Mouse (Mus musculus): Measurements from ENCODE around the gene Lhx8. TPM values are rescaled to one million over a fixed set of nuclear protein-coding genes. Genes with fewer than 3 reads are reported as not detected.

Gene Lhx8
- total RNA-seq (2021) = not detected

DNA sequence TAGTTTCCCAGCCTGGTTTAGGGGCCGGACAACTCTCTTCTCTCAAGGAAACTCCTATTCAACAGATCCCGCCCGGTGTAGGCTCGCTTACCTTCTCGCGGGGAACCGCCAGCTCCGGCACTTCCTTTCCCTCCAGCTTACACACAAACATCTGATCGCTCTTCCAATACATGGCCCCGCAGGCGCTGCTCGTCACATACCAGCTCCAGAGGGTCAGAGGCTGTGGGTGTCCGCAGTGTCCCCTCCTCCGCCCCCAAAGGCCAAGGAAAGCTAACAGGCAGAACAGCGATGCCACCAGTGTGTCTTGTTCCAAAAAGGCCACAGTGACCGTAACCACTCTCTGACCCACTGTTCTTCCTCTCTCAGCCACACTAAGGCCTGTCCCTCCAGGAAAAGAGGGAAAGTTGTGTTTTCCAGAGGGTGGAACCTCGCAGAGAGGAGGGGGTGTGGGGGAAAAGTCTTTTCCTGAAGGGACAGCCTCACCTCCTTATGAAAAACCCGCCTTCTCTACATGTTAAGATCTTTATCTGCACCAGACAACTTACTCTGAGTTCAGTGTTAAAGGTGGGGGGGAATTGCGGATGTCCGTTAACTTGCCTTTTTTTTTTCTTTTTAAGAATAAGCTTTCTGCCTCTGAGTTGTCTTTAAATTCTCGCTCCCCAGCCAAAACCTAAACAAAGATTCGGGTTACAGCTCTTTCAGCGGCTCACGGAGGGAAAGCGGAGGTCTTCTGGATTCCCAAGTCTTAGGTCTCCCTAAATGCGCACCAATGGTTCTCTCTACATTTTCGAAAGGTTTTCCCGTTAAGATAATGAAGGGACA is at the start of gene Lhx8:
Gene Lhx8, minus strand, starts transcription at position 479 of the 822 bp plus-strand sequence.
- intact Hi-C loops (cut with DNase I) = no loop called here
- DNase-seq (ENCODE audit: low spot score) = no peak

DNA sequence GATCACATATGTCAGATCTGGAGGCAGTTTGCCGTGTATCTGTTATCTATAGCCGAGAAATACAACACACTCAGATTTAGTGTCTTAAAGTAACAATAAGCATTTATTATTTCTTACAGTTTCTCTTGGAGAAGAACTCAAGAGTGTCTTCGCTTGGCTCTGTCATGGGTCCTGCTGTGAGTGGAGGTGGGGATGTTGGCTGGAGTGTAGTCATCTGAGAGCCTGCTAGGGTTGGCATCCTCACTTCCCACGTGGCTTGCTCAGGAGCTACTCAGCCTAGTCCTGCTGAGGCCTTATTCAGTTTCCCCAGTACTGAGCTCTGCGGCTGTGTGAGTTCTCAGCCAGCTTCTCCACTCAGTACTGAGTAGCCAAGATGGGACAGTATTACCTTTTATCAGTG is 43.1 kb upstream of the Lhx8 start:
- no peak for DNase-seq (ENCODE audit: low spot score)
- intact Hi-C loops (cut with DNase I) = no loop called here

DNA sequence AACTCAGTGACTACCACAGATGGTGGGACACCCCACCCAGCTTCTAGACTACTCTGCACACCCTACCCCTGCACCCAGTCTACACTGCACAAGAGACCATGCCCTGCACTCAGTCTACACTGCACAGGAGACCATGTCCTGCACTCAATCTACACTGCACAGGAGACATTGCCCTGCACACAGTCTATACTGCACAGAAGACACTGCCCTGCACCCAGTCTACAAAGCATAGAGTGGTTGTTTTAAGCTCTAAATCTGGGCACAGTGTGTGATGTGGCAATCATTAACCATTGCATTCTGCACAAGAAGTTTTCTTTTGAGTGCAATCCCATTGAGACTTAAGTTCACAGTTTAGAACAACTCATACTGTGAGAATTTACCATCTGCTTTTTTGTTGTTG is 42.2 kb upstream of the Lhx8 start:
- no peak for DNase-seq (ENCODE audit: low spot score)
- intact Hi-C loops (cut with DNase I) = no loop called here

DNA sequence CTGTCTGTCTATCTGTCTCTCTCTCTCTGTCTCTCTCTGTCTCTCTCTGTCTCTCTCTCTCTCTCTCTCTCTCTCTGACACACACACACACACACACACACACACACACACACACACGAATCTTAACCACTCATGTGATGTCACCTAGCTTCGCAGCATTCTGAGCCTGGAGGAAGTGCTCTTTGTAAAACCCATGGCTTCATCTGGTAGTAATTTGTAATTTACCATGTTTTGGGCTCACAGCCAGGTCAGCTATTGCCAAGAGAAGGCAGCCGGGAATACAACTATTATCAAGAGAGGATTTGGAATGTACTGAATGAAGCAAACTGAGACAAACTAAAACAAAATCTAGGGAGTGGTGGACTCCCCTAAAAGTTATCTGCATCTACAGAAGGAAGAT is 36.9 kb upstream of the Lhx8 start:
- DNase-seq (ENCODE audit: low spot score) = no peak
- intact Hi-C loops (cut with DNase I) = no loop called here

DNA sequence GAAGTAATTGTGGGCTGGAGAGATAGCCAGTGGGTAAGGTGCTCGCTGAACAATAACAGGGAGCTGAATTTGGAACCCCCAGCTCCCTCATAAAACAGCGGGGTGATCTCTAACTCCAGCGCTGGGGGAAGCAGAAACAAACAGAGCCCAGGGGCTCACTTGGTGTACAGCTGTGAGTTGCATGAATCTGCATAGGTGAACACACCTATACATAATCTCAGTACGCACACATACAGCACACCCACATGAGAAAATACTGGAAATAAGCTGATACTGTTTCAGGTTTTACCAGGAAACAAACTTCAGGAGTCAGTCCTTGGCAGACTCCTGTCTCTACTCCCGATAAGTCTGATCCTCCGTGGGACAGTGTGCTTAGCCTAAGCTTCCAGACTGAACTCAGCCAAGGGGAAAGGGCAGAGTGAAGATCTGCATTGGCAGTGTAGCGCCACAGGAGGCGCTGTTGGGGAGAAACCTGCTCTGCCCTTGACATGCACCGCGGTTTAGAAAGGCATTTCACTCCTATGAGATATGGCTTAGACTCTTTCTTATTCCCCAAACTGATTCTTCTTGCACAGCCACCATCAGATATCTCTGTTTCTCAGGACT is 34.2 kb upstream of the Lhx8 start:
- intact Hi-C loops (cut with DNase I) = no loop called here
- no peak for DNase-seq (ENCODE audit: low spot score)

DNA sequence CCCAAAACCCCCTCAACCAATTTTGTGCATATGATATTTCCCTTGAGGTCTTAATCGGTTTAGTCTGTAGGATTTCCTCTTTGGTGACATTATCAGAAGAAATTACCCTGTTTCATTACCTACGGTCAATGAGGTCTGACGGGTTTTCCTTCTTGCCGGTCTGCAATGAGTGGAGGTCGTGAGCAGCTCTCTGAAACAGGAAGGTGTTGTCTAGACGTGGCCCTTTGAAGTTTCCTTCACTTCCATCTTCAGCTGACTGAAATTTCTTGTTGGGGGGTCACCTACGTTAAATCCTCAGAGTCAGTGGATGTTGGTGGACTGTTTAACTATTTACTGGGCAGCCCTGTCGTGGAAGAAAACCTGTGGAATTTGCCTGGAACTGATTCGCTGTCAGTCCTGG is 33.0 kb upstream of the Lhx8 start:
- DNase-seq (ENCODE audit: low spot score) = no peak
- intact Hi-C loops (cut with DNase I) = no loop called here

DNA sequence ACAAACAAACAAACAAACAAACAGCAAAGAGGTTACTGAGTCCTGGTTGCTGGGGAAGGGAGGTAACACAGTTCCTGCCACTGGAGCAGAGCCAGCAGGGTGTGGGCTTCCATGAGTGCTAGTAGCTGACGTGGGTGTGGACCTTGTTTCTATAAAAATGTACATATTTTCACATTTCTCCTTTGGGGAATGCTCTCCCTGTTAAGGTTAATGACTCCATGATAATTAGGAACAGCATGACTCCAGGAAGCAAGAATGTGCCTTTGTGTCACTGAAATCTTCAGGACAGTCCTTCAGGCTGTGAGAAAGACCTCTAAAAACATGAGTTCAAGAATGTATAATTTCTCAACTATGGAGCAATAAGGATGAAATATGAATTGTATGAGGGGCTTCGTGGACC is 28.8 kb upstream of the Lhx8 start:
- no peak for DNase-seq (ENCODE audit: low spot score)
- intact Hi-C loops (cut with DNase I) = no loop called here

DNA sequence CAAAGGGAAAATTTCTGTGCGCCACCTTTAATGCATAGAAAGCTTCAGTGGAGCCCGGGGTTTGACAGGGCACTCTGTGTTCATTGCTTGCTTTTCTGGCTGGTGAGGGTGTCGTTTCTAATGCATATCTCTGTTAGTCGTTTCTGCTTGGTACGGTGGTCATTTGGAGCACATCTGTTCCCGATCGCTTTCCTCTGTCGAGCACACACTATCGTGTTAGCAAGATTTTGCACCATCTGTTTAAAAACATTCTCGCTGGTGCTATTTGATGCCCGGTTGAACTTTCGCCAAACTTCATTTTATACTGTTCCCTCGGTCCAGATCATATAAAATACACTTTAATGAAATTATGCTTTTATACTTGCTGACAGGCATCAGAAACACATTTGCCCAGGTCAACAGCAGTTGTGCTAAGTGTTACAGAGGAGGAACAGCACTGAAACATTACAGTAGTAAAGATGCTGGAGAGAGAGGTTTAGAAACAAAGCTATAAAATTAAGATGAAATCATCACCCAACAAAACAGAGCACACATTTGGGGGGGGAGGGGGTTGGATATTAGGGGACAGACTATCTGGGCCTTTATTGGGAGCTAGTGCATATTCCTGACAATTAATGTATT is 9.9 kb upstream of the Lhx8 start:
- DNase-seq (ENCODE audit: low spot score) = no peak
- intact Hi-C loops (cut with DNase I) = no loop called here

DNA sequence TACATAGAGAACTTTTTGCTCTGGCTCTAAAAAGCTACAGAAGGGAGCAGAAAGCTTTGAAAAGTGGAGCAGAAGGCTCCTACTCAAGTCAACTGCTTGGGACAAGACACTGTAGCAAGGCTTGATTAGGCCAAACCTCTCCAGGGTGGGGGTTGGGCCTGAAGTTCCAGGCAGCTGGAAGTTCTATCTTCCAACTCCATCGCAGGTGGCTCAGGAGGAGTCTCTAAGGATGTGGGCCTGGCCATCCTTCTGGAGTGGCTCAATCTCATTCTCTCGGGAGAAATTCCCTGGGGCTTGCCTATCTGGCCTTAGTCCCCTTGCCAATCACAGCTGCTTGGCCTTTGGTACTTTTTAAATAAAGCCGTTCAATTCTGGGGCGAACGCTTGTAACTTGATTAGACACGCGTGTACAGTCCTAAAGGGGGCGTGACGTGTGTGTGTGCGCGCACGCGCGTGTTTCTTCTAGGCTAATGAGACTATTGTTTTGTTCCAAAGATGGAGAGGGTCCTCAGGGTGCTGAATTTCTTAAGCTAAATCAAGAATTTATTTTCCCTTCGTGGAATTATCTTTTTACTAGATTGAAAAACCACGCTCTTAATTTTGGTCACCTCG is 9.3 kb upstream of the Lhx8 start:
- intact Hi-C loops (cut with DNase I) = no loop called here
- DNase-seq (ENCODE audit: low spot score) = no peak

DNA sequence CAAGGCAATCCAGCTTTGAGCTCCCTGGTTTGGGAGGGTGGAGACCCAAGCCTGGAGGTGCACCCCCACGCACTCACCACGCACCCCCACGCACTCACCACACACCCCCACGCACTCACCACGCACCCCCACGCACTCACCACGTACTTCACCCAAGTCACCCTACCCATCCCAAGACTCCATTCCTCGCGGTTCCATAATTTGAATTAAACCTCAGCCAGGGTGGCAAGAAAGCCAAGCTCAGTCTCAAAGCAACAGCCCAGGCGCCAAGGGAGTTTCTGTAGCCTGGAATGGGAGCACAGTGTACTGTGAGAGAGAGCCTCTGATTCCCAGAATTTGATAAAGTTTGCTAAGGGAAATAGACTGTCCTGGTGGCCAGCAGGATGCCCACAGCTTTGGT is 4.3 kb upstream of the Lhx8 start:
- intact Hi-C loops (cut with DNase I) = no loop called here

DNA sequence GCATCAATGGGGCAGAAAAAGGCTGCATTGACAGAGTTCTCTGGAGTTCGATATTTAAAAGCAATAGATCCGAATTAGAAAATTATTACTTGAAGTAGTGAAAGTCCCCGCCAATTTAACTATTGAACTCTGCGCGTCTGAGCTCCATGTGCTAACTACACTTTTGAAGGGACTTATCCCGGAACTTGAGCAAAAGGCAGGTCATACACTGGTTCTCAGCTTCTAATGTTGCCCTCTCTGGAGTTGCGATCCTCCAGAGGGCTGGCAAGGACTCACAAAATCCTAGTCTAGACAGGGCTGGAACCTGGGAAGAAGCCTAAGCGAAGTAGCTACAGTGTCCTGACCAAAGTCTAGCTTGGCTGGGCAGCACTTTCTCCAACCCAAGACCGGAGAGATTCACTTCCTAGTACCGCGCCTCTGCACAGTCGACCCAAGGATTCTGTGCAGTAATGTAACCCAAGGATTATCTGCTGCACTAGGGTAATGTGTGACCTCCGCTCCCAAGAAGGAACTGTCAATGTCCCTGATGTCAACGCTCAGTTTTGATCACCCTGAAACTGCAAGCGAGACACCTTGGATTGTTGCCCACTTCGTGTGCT is 3.0 kb upstream of the Lhx8 start:
- DNase-seq (ENCODE audit: low spot score) = no peak
- intact Hi-C loops (cut with DNase I) = no loop called here

More for the DNA sequence above, 4.3 kb upstream of the Lhx8 start:
- no peak for DNase-seq (ENCODE audit: low spot score)

DNA sequence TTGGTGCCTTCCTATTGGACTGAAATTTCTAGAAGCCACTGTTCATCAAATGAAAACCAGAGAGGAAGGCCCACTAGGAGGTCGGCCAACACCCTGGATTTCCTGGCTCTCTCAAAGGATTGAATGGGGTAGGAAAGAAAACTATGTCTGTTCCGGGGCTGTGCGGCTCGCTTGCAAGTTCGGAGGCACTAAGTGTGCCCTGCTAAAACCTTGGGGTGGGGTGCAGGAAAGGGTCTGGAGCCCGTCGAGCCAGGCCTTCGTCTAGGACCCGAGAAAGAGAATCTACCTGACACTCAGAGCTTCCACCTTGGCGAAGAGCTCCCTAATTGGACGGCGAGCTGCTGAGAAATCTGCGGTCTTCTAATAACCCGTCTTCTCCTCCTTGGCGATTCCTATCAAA is 2.5 kb upstream of the Lhx8 start:
- intact Hi-C loops (cut with DNase I) = no loop called here
- DNase-seq (ENCODE audit: low spot score) = no peak

DNA sequence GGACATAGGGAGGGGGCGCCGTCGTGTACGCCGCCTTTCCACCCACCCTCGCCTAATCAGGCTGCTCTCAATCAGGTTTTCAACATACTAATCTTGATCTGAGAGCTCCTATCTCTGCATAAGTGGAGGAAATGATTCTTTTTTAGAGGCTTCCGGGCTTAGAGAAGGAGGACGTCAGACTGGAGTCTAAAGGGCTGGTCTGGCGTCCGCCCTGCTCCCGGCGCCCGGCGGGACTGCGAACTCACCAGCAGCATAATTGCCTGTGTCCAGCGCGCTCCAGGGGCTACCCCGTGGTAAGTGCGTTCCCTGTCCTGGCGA is 1.7 kb upstream of the Lhx8 start:
- intact Hi-C loops (cut with DNase I) = no loop called here
- DNase-seq (ENCODE audit: low spot score) = no peak

DNA sequence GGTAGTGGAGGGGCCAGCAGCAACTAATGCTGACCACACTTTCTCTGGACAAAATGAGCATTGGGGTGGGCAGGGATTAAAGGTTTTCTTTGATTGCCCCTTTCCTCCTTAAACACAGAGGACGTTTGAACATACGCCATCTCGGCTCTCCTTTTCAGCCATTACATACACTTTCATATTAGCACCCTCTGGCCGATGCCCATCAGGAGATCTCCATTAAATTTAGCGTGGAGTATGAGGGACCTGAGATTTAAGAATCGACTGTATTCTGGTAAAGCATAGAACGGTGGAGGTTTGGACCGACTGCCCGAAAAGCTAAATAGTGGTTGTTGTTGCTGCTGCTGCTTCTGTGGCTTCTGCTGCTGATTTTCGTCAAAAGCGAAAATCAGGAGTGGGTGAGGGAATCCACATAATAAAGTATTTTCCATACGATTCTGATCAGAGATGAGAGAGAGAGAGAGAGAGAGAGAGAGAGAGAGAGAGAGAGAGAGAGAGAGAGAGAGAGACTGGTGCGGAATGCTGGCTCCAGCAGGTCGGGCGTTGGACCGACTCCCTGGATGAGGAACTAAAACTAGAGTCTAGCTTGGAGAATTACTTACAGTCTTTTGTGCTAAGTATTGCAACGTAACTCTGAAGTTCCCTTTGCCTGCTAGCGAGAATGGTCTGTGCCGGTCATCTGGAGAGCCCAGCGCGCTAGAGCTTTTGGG is 1.2 kb upstream of the Lhx8 start:
- intact Hi-C loops (cut with DNase I) = no loop called here
- no peak for DNase-seq (ENCODE audit: low spot score)

DNA sequence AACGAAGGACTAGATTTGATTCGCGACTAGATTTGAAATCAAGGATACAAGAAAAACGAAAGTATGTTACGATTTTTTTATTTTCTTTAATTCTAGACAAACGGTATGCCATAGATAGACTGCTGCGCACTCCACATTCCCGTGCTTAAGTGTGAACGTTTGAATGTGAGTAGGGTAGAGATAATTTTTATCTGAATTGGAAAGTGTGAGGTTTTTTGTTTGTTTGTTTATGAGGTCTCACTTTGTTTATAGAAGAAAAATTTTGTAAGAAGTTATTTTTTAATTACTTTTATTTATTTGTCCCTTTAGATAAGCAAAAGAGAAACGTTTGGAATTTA is 513 bp upstream of the Lhx8 start:
- DNase-seq (ENCODE audit: low spot score) = no peak
- intact Hi-C loops (cut with DNase I) = no loop called here

DNA sequence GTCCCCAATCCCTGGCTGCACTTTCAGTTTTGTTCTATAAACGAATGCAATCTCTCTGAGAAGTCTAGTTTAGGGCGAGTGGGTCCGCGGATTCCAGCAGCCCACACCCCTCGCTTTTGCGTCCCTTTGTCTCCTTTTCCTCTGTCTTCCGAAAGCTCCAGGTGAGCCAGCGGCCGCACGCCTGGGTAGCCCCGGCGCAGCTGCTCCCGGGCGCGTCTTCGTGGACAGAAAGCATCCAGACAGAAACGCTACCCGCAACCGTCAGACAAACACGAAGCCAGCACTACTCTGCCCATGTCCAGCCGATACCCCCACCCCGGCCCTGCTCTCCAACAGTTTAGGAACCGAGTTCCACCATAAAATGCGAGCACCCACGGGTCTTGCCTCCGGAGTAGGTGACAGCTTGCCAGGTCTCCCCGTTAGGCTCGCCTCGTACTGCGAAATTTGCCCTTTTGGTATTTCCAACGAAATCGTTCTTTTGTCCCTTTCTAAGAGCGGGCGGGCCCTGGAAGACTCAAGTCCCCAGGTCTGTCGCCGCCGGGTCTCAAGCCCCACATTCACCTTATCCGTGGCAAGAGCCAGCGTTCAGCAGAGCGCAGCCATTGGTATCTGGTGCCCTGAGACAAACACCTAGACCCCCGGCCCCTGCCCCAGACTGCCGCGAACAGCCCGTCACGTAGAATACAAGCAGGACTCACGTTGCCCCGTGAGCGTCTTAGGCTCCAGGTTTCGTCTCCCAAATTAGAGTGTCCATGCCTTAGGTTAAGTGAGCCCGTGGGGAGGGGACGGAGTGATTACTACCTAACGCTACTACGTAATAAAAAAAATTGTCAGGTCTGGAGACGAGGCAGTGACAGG is 907 bp downstream of the Lhx8 start:
- DNase-seq (ENCODE audit: low spot score) = no peak

DNA sequence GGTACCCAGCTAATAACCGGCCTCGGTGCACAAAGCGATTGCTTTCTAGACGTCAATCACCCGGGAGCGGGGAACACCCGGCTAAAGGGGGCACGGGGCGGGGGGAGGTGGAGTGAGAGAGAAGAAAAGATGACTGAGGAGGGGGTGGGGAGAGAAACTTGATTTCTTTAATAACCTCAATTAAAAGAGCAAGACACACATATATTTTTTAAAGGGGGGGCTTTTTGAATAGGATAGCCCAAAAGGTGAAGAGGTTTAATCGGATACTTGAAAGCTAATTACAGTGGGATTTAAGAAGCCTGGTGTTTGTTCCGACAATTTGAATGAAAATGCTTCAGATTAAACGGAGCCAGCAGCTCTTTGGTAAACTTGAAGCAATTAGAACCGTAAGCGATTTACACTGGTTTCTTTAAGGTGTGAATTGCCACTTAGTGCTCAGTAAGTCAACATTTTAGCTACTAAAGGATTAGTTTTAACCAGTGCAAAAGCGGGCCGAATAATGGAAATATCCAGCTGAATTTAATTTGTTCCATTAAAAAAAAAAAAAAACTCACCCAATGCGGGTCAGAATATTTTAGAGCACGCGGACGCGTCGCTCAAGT is 1.6 kb downstream of the Lhx8 start:
- DNase-seq (ENCODE audit: low spot score) = no peak
- intact Hi-C loops (cut with DNase I) = loop anchor here (5.0 kb wide), 1 partner anchor 243 kb away; no protein-coding TSS in a partner anchor

More for the DNA sequence above, 907 bp downstream of the Lhx8 start:
- intact Hi-C loops (cut with DNase I) = loop anchor here (5.0 kb wide), 1 partner anchor 243 kb away; no protein-coding TSS in a partner anchor

DNA sequence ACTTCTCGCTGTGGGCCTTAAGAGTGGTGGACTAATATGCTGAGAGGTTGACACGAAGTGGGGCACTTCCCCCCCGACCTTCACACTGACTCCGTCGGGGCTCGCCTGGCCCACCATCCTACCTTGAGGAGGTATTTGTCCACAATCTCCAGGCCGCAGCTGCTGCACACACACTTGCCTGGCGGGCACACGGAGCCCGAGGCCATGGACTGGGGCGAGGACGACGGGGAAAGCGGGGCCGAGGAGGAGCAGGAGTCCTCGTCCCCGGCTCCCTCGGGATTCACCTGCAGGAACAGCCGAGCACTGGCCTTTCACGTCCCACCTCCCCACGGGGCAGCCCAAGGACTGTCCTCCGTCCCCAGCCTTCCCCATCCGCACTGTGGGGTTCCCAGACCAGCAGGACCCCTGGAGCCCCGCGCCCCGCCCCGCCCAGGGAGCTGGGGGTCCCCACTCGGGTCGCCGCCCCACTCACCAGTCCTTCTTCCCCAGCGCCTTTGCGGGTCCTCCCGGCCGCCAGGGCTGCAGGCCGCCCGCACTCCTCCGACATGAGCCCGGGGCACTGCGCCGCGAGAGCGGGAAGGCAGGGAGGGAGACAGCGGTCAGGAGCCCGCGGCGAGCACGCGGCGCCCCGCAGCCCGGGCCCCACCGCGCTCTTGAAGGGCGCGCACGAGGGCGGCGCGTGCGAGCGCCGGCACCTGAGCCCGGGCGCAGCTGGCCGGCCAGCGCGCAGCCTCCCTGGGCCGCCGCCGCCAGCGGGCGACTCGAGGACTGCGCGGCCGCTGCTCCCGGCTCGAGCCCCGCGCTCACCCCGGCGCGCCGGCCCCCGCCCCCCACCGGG is 2.4 kb downstream of the Lhx8 start:
- no peak for DNase-seq (ENCODE audit: low spot score)
- intact Hi-C loops (cut with DNase I) = loop anchor here (5.0 kb wide), 1 partner anchor 244 kb away; no protein-coding TSS in a partner anchor
